Mouse (Mus musculus) adrenal gland, postnatal 4 days (tissue): Measurements from ENCODE around the gene Lrig3. TPM values are rescaled to one million over a fixed set of nuclear protein-coding genes. Genes with fewer than 3 reads are reported as not detected.

Experiments used
- DNase-seq, 2 experiments: peaks; one replicate each; pipeline ENCODE4 v3.0.0; 2021 to 2022; ENCODE audit warnings: low spot score in 2 of 2, mixed read lengths in 2 of 2
- total RNA-seq, 2 experiments: library from RNA; stranded (reverse); gene quantifications; 2 replicates each; pipeline ENCODE4 v1.2.3; 2021

Gene Lrig3
- total RNA-seq, 2 experiments from 2014 or later = 9.2 to 12.9 TPM

DNA sequence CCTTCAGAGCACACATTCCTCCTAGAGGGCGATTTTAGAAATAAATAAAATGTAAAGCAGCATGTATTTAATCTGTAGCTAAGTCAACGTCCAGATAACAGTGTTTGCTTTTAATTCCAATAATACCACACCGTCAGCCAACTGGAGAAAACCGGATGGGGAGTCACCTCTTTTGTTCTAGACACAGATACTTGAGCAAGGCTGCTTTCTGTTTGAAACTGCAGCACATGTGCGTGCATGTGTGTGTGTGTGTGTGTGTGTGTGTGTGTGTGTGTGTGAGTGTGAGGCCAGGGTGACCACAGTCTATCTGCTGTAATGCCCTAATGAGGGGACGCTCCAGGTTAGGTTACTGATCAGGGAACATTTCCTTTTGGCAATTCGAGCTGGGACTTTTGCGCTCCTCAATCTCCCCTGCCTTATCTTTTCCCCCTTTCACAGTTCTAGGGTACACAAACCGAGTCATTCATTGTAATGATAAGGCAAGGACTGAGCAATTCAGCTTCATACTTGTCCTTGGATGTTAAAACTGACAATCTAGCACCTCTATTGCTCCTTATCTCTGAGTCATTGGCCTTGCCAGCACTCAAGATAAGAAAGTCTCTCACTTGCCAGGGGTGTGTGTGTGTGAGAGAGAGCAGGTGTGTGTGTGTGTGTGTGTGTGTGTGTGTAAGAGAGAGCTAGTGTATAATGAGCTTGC is 4.4 kb upstream of the Lrig3 start:
- DNase-seq = no peak

DNA sequence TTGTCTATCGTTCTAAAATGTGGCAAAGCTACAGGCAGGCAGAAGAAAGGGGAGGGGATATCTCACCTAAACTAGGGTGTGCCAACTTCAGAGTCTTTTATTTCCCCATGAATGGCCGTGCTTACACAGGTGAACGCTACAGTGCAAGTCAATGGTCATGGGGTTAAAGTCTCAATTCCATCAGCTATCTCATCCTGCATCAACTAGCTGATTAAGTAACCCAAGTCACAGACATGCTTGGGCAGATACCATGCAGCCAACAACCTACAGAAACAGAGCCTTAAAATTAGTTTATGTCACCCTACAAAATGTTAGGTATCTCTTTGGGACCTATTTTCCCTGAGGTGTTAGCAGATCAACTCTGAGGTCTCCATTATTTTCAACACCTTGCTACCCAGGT is 1.3 kb upstream of the Lrig3 start:
- DNase-seq = no peak

DNA sequence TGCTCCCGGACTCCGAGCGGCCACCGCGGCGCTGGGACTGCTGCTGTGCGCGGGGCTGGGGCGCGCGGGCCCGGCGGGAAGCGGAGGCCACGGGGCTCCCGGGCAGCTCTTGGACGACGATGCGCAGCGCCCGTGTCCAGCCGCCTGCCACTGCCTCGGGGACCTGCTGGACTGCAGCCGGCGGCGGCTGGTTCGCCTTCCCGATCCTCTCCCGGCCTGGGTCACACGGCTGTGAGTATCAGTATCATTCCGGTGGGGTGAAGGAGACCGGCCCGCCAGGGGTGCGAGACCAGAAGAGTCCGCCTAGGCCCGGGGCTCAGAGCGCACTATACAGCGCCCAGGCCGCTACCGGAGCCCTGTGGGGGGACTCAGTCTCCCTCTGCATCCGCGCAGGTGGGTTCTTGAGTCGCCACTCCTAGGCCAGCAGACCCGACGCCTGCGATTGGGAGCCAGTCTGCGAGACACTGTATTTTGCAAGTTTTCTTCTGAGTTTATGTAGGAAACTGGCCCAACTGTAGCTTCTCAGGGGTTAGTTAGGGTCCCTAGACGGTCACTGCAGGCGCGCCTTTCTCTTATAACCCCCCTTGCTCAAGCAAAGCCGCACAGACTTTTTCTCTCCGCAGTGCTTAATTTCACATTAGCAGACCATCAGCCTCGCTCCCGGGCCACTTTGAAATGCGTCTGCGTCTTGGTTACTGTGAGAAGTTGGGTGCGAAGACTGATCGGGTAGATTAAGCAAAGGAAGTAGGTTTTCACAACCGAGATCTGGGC is 698 bp downstream of the Lrig3 start:
- DNase-seq = peak in 1 of 2 experiments; percentile 13

DNA sequence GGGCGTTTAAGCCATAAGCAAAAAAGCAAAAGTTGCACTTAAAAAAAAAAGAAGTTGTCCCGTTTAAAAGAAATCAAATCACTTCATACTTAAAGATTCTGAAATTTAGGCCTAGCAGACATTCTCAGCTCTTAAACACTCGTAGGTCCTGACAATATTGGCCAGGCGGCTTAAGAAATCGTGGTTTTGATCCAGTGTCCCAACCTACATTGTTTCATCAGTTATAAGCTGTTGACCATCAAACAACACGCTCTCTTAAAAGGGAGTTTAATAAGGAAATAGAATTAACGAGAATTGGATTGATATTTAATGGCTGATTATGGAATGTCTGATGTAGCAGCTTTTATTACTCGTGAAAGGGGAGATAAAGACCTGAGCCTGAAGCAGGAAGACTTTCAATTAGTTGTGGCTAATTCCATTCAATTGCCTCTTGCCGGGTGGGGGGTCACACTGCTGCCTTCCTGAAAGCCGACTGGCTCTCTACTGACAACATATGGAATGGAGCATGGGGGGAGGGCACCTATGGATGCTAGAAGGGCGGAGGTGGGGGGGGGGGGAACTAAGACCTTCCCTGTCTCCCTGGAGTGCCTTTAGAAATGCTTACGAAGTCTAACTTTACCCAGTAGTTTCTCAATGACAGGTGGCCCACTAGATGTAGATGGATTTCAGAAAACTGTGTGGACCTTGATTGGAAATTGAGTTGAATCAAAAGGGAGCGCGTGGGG is 1.6 kb downstream of the Lrig3 start:
- no peak for DNase-seq

DNA sequence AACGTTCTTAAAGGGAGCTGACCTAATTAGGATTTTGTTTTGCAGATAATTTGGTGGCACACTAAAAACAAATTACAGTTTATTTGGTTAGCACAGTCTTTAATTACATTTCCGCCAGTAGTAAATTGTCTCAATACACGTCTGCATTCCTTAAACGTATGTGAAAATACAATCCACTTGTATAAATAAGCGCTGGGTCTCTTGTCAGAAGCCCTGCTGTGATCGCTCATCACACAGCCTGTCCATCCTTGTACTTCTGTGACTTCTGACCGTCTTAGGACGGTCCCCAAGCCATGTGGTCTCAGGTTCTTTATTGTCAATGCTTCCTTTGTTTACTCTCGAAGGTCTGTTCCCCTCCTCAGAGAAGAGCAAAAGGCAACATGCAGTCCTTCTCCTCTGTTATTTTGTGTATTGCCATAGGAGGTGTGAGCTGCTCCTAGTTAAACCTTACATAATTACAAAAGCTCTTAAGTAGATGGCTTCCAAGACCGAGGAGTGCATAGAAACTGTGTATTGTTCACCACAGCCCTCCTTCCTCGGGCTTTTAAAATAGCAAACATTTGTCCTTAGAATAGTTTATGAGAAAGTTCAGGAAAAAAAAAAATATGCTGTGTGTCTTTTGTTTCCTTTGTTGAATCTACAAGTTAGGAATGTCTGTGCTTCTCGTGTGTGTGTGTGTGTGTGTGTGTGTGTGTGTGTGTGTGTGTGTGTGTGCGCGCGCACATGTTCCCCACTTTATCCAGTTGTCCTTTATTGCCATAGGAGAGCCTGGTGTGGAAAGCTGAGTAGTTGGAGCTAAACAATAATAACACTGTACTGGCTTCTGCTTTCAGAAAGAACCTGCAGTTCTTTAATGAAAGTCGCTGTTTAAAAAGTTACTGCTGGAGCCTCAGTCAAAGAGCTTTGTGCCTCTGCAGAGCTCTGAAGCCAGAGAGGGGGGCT is 2.5 kb downstream of the Lrig3 start:
- DNase-seq = no peak

DNA sequence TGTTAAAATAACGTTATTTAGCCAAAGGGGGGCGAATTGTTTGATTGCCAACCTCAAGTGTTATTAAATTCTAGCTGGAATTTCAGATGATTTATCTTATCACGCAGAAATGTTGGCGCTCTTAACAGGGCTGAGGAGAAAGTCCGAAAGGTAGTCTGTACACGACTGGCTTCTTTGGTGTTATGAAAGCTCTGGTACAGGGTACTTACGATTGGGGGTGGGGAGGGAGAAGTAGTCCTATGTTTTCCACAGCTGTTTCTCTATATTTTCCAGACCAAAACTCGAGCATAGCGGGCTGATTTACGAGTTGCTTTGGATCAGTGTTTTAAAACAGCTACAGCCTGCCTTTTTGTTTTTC is 3.1 kb downstream of the Lrig3 start:
- no peak for DNase-seq

DNA sequence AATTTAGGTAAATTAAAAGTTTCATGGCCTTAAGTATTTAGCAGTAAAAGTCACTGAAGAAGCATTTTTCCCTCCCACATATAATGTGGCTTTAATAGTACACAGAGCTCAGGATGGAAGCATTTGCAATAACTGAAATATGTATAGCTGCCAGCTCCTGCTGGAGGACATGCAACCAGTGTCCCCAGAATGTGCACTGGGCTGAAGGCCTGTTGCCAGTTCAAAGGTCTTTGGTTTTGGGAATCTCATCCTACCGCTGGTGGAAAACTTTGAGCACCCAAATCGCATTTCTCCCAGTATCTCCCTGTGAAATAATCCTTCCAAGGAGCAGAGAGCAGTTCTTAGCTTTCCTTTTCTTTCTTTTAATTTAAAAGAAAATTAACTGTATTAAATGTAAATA is 4.1 kb downstream of the Lrig3 start:
- no peak for DNase-seq

DNA sequence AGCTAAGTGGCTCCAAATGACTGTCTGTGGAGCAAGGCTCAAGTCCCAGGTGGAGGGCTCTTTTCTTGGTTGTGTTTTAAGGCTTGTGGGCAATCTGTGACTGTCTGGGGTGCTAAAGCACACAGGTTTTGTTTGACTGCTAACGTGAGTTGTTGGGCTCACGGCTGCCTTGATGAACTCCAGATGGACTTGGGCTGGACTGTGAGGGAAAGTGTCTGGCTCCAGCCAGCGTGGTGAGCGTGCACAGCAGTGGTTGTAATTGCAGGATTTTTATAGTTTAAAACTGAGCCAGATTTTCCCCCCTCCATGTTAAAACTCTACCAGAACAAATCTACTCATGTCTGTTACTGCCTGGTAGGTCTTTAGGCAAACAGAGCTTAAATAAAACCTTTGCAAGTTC is 4.5 kb downstream of the Lrig3 start:
- no peak for DNase-seq

DNA sequence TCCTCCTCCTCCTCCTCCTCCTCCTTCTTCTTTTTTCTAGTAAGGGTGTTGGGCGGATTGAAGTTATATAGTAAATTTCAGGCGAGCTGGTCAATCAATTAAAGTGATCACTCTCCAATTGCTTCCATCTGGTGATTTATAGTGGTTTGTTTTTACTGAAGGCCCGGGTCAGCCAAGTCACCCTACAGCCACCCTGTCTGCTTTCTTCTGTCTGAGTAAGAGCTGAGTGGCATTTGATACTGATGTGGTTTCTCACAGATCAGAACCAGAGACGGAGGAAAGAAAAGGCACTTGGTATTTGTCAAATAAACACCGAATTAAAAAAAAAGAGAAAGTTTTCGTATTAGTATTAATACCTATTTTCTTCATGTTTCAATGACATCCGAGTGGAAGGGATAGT is 7.8 kb downstream of the Lrig3 start:
- no peak for DNase-seq

DNA sequence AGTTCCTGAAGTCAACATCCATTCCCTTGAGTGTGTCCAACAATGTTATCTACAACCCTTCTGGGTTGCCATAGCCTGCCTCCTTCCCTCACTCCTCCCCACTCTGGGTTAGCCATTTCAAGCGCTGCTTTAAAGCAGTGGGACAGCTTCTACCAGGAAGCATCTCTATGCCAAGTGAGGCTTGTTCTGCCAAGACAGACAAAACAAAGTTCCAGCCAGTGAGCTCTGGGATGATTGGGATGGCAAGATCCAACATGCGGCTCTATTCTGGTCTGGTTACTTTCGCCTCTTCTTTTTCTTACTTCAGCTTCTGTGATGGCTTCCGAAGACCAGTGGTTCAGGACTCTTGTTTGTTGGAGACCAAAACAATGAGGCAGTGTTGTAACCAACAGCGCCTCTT is 16.0 kb downstream of the Lrig3 start:
- DNase-seq = no peak

DNA sequence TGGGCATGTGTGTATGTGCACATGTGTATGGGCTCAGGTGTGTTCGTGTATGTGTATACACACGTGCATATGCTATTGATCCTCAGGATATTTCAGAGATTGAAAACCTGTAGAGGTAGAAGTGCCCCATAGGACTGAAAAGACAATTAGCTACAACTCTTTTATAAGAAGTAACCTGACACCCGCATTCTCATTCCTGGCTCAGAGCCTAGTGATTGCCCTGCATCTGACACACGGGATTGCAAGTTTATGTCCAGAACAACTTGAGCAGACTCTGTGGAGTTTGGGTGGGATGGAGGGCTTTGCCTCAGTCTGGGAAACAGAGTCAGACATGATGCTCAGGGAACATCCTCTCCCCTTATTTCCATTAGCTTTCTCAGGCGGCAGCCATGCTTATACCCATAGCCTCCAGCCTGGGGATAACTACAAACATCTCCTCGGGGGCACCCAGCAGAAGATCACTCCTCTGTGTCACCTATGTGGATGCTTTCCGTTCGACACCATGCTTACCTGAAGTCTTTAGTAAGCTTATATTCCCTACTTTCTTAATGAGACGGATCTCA is 18.6 kb downstream of the Lrig3 start:
- DNase-seq = no peak

DNA sequence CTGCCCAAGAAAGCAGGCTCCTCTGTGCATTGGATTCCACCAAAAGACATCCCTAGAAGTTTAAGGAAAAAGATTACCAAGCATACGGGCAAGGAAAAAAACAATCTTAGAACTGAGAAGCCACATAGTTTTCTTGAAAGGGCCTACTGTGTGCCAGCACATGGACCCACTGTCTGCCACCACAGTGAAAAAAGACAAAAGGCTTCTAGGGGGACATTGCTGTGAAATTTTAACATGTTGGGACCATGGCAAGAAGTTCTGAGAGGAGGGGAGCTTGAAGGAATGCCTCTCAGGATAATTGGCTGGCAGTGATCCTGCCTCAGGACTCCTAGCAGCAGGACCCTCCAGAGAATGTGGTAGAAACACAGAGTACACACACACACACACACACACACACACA is 19.8 kb downstream of the Lrig3 start:
- DNase-seq = no peak

DNA sequence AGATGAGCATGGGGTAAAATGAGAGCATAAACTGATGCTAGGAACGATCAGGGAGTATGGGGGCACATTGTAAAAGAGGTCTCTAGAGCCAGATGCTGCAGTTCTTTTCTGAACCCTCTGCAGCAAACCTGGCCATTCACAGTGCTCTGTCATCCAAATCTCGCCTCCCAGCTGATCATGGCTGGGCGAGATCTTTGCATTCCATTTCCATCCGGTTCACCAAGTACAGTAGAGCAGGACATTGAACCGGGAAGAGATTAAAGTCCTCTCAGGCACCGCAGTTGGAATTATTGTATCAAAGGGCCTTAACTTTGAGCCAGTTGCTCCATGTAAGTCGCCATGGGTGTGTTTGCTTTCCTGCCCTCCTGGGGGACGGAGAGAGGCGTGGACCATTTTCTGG is 20.5 kb downstream of the Lrig3 start:
- DNase-seq = no peak

DNA sequence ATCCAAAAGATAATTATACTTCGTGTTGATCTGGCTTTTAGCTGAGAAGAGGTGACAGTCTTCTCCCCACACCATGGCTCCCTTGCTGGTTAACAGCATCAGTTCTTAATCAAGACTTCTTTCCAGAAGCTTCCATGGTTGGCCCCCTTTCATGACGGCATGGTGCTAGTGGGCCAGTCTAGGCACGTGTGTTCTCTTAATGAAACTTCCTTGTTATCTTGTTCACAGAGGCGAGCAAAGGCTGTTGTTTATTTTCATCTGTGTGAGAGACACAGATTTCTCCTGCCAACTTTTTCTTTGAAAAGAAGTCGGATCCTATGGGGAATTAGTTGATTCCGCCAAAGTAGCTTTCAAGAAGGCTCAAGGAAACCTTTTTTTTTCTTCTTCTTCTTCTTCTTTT is 21.3 kb downstream of the Lrig3 start:
- DNase-seq = no peak

DNA sequence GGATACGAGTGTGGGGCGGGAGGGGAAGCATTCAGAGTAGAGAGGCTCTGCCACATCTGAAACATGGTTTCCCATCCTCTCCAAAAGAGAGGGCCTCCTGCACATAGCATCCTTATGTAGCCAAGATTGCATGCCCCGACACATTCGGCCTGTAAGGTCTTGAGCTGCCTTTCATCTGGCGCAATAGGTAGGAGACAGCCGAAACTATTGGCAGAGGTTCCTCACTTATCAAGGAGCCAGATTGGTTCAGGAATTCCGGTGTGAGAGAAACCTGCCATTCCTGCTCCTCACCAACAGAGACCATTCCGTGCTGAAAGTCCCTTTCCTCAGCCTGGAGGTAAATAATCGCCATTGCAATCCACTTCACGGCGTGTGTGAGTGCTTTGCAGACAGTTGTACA is 22.1 kb downstream of the Lrig3 start:
- no peak for DNase-seq

DNA sequence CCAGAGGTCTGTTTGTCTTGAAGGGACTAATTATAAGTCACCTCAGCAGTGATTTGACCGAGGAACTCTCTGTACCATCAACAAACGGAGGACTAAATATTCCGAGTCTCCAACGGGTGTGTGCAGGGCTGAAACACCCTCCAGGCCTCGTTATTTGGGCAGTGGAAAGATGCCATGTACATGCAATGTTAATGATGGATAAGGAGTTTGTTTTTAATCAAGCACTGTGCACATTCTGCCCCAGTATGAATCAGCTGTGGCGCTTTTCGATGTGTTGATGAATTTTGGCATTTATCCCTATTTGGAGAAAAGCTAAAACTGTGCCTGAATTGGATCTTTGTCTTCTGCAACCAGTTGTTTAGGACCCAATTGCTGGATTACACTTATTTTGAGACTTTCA is 23.9 kb downstream of the Lrig3 start:
- no peak for DNase-seq

DNA sequence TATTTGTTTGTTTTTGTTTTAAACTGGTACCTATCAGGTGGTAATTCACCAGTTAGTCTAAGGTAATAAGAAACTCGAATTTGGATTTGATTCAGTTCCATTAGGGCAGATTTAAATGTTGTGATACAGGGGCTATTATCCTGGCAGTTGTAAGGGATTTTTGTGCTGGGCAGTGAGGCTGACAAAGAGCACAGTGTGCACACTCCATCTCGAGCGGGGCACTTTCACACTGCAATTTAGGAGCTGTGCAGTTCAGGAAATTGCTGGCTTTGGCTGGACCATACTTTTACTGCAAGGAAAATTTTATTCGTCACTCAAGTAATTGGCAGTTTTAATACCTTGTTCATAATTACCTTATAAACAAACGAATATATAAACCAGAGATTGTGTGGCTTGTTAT is 24.4 kb downstream of the Lrig3 start:
- DNase-seq = no peak

DNA sequence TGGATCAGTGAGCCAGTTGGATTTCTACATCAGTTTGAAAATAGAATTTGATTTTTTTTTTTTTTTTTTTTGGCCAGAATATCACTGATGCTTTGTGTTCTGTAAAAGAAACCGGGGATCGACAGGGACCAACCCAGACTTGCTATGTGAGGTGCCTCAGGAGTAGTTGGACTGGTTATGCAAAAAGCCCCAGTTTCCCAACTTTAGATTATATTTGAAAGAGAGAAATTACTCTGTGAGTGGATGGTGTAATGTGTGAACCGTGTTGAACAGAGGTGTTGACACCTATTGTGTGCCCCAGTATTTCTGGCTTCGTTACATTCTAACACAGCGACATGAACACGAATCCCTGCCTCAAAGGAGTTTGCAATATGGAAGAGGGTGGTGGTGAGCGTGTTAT is 25.9 kb downstream of the Lrig3 start:
- no peak for DNase-seq

DNA sequence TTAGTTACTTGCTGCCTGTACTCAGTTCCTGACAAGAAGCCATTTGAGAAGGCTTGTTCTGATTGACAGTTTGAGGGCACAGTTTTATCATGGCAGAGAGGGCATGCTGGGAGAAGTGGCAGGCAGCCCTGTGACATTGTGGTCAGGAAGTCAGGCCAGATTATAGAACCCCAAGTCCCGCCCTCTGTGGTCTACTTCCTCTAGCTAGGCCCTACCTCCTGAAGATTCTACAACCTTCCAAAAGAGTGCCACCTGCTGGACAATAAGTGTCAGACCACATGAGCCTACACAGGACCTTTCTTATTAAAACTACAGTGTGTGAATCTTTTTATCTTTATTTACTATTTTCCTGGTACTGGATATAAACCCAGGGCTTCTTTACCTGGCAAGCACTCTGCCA is 28.9 kb downstream of the Lrig3 start:
- DNase-seq = no peak

DNA sequence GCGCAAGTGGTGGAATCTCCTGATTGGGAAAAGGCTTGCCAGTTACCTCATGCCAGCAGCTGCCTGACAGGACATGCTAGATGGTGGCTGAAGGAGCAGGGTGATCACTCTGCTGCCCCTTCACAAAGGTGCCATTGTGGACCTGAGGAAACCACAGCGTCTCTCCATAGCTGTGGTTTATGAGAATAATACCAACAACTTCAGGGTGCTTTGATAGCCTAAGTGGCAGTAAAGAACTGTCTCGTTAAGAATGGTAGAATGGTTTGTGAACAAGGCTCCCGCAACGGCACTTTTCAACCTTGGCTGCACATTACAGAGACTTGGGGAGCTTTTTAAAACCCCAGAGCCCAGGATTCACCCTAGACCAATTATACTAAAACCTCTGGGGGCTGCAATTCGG is 29.7 kb downstream of the Lrig3 start:
- no peak for DNase-seq

DNA sequence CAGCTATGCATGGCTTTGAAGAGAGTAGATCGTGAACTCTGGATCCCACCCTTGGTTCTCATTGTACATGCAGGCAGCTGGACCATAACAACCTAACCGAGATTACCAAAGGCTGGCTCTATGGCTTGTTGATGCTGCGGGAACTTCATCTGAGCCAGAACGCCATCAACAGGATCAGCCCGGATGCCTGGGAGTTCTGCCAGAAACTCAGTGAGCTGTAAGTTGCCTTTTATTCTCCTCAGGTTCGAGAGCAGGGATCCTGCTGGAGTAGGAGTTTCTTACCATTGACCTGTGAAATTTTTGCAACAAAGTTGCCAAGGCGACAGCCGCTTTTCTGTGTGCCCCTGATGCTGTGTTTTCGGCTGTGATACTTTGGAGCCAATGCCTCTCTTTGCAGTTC is 31.0 kb downstream of the Lrig3 start:
- DNase-seq = no peak
